Mouse (Mus musculus) heart, embryonic 16.5 days (tissue): ENCODE data around the gene Vmn1r229. TPM values are rescaled to one million over a fixed set of nuclear protein-coding genes. Genes with fewer than 3 reads are reported as not detected.

Experiments
- ATAC-seq: fragments of 200-750 bp; cut with Nextera tagmentation; replicated peaks from 2 replicates; pipeline ENCODE4 v1.8.0; 2017; ENCODE audit warnings: moderate number of reproducible peaks; ENCODE audit not compliant: insufficient read depth, low FRiP score; ENCODE audit errors: extremely low read depth
- H3K27ac ChIP-seq: fragments of 300-500 bp; sonication (generic); 2 replicates; pipeline ENCODE4 v1.5.1; 2014; ENCODE audit warnings: mild to moderate bottlenecking, low read length, control low read depth, moderate library complexity
- H3K27me3 ChIP-seq: fragments of 300-500 bp; sonication (generic); 2 replicates; pipeline ENCODE4 v1.6.1; 2014; ENCODE audit warnings: low read length, mixed read lengths; ENCODE audit not compliant: control insufficient read depth, insufficient read depth
- H3K36me3 ChIP-seq: fragments of 300-500 bp; sonication (generic); 2 replicates; pipeline ENCODE4 v1.6.1; 2014; ENCODE audit not compliant: control insufficient read depth, insufficient read depth
- H3K4me1 ChIP-seq: fragments of 300-500 bp; sonication (generic); 2 replicates; pipeline ENCODE4 v1.6.1; 2014; ENCODE audit warnings: low read length, mixed read lengths; ENCODE audit not compliant: control insufficient read depth, insufficient read depth
- H3K4me2 ChIP-seq: fragments of 300-500 bp; sonication (generic); 2 replicates; pipeline ENCODE4 v1.6.1; 2014; ENCODE audit warnings: low read depth, mild to moderate bottlenecking, control low read depth, low read length
- H3K4me3 ChIP-seq: fragments of 300-500 bp; sonication (generic); 2 replicates; pipeline ENCODE4 v1.5.1; 2014; ENCODE audit warnings: mild to moderate bottlenecking, control low read depth, low read length
- H3K9ac ChIP-seq: fragments of 300-500 bp; sonication (generic); 2 replicates; pipeline ENCODE4 v1.6.1; 2014; ENCODE audit warnings: low read length, control low read depth
- H3K9me3 ChIP-seq: fragments of 300-500 bp; sonication (generic); replicated peaks from 2 replicates; pipeline ENCODE4 v1.6.1; 2016; ENCODE audit warnings: low read length; ENCODE audit not compliant: control insufficient read depth
- WGBS: fragments of 180-500 bp; shearing (Covaris S2); extraction: QIAGEN DNeasy Blood & Tissue Kit; methylation state at CpG from one replicate; pipeline ENCODE4 v1.1.7; 2014; 5-methylcytosine and 5-hydroxymethylcytosine counted together
- polyA plus RNA-seq: library from polyadenylated mRNA; unstranded; fragments of >200 nt; fragmentation: Nextera tagmentation; extraction: Ambion mirVana; gene quantifications from 2 replicates; pipeline ENCODE4 v1.2.1, GENCODE M21; 2015

The Vmn1r229 gene
- polyA plus RNA-seq: not detected in 2 replicates

GRCm38 (mm10) chr17:20811255-20811654 lies at the start of gene Vmn1r229:
Vmn1r229 (plus strand) TSS chr17:20811555.
- ATAC-seq: no peak
- WGBS: 46% methylated on average over 1 of the region's 1 CpGs

GRCm38 (mm10) chr17:20786057-20786456 lies 25.3 kb upstream of the Vmn1r229 start, which contains the start of gene Vmn1r228:
Vmn1r228 (minus strand) TSS chr17:20786157.
- Histone ChIP-seq H3K4me2 (no peak within 1 kb of the TSS), H3K27me3 (no peaks in the 10 kb centered on the region), H3K9ac (no peak within 1 kb of the TSS), H3K4me3 (no peak within 1 kb of the TSS), H3K27ac (no peak within 1 kb of the TSS), H3K9me3 (0 out of 2 replicates have a peak, but pooled peaks cover 7% of the 10 kb centered on the region), H3K4me1 (no peaks in the 10 kb centered on the region), H3K36me3 (no peaks in the 10 kb centered on the region)
- ATAC-seq: no peak

More at GRCm38 (mm10) chr17:20811255-20811654, at the start of gene Vmn1r229:
- no peak within 1 kb of the TSS for H3K4me2 ChIP-seq
- H3K4me3 ChIP-seq: no peak within 1 kb of the TSS
- no peaks in the 10 kb centered on the region for H3K36me3 ChIP-seq
- no peaks in the 10 kb centered on the region for H3K4me1 ChIP-seq
- no peak within 1 kb of the TSS for H3K27ac ChIP-seq
- H3K9me3 ChIP-seq: no peaks in the 10 kb centered on the region
- no peaks in the 10 kb centered on the region for H3K27me3 ChIP-seq
- H3K9ac ChIP-seq: no peak within 1 kb of the TSS

GRCm38 (mm10) chr17:20840144-20840543 lies 28.8 kb downstream of the Vmn1r229 start, which contains the start of gene Vmn1r230:
Vmn1r230 (plus strand) TSS chr17:20840444.
- ATAC-seq: no peak
- Histone ChIP-seq H3K27ac (no peak within 1 kb of the TSS), H3K9me3 (0 out of 2 replicates have a peak, but pooled peaks cover 1% of the 10 kb centered on the region), H3K9ac (no peak within 1 kb of the TSS), H3K4me2 (no peak within 1 kb of the TSS), H3K36me3 (no peaks in the 10 kb centered on the region), H3K4me1 (no peaks in the 10 kb centered on the region), H3K27me3 (no peaks in the 10 kb centered on the region), H3K4me3 (no peak within 1 kb of the TSS)
- 7% methylated on average over 1 of the region's 1 CpGs for WGBS

Other genes starting within 250 kb of the Vmn1r229 start
- gene Vmn2r109, start 246.8 kb upstream of the Vmn1r229 start, polyA plus RNA-seq: not detected in 2 replicates
- not detected in 2 replicates for gene Vmn2r110, start 215.1 kb upstream of the Vmn1r229 start, polyA plus RNA-seq
- gene Fpr-rs3, start 186.7 kb upstream of the Vmn1r229 start, polyA plus RNA-seq: not detected in 2 replicates
- not detected in 2 replicates for gene Vmn1r226, start 128.7 kb upstream of the Vmn1r229 start, polyA plus RNA-seq
- gene Vmn1r227, start 81.7 kb upstream of the Vmn1r229 start, polyA plus RNA-seq: not detected in 2 replicates
- not detected in 2 replicates for gene Vmn1r228, start 25.4 kb upstream of the Vmn1r229 start, polyA plus RNA-seq
- not detected in 2 replicates for gene Vmn1r230, start 28.9 kb downstream of the Vmn1r229 start, polyA plus RNA-seq
- not detected in 2 replicates for gene Vmn1r231, start 93.5 kb downstream of the Vmn1r229 start, polyA plus RNA-seq
- gene Vmn1r232, start 108.2 kb downstream of the Vmn1r229 start, polyA plus RNA-seq: not detected in 2 replicates
- 349 and 354 TPM in 2 replicates for gene Ppp2r1a, start 133.8 kb downstream of the Vmn1r229 start, polyA plus RNA-seq
- gene Vmn1r233, start 184.9 kb downstream of the Vmn1r229 start, polyA plus RNA-seq: not detected in 2 replicates
- 9.0 and 9.3 TPM in 2 replicates for gene Zfp160, start 197.3 kb downstream of the Vmn1r229 start, polyA plus RNA-seq